Mouse (Mus musculus) gastrocnemius, postnatal 10 days (tissue): Measurements from ENCODE around the gene Cmtm6. TPM values are rescaled to one million over a fixed set of nuclear protein-coding genes. Genes with fewer than 3 reads are reported as not detected.

ENCODE experiments used
- DNase-seq: peaks from one replicate; pipeline ENCODE4 v3.0.0; 2021; ENCODE audit warnings: mixed read lengths
- total RNA-seq, 2 experiments: library from RNA; stranded (reverse); gene quantifications; 2 replicates each; pipeline ENCODE4 v1.2.3; 2021

Gene Cmtm6
- total RNA-seq, 2 experiments from 2014 or later = 15.9 to 18.8 TPM

DNA sequence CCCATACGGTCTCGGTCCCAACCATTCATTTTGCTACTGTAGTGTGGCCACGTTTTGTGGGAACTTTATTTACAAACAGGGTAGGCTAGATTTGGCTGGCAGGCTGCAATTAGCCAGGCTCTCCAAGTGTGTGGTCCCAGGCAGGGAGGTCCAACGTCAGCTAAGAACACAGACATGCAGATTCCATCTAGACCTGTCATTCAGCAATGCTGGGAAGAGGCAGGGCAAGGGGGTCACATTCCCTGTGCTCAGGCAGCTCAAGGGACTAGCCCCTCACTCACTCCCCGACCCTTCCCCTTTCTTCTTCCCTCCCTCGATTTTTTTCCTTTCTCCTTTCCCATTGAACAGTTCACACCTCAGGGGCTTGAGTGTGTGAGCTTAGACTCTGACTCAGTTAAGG, 67.9 kb downstream of the Cmtm6 start:
- no peak for DNase-seq

Other genes starting within 250 kb of the Cmtm6 start
- gene Ccr4, start 226.2 kb upstream of the Cmtm6 start, total RNA-seq = not detected
- gene C130032M10Rik, start 215.4 kb upstream of the Cmtm6 start, total RNA-seq = not detected
- under 1 TPM in 1 of 2 experiments, not detected in 1; 0.02 TPM for gene Trim71, start 166.7 kb upstream of the Cmtm6 start, total RNA-seq
- 10 to 100 TPM; 18.8 to 22.9 TPM for gene Cnot10, start 90.9 kb upstream of the Cmtm6 start, total RNA-seq
- 10 to 100 TPM; 37.9 to 38.4 TPM for gene Dync1li1, start 42.3 kb upstream of the Cmtm6 start, total RNA-seq
- 10 to 100 TPM; 14.1 to 16.7 TPM for gene Cmtm7, start 50.7 kb downstream of the Cmtm6 start, total RNA-seq
- gene Cmtm8, start 113.0 kb downstream of the Cmtm6 start, total RNA-seq = 1 to 10 TPM; 3.1 to 4.3 TPM
- gene Gpd1l, start 202.9 kb downstream of the Cmtm6 start, total RNA-seq = 10 to 100 TPM; 21.9 to 22.2 TPM
- gene Osbpl10, start 247.5 kb downstream of the Cmtm6 start, total RNA-seq = 1 to 10 TPM; 8.7 to 9.6 TPM